Mouse (Mus musculus): ENCODE data around the gene 4933436I01Rik. TPM values are rescaled to one million over a fixed set of nuclear protein-coding genes. Genes with fewer than 3 reads are reported as not detected.

The 4933436I01Rik gene
- not detected in 2 replicates for polyA plus RNA-seq (2012; ENCODE audit: low replicate concordance)

GRCm38 (mm10) chrX:67921350-67921749 lies at the start of gene 4933436I01Rik:
TSS of gene 4933436I01Rik (minus strand) at chrX:67921450.

Other genes with a start within 250 kb of the 4933436I01Rik start
- gene Gm1140, start 227.9 kb downstream of the 4933436I01Rik start, polyA plus RNA-seq (2012; ENCODE audit: low replicate concordance), result not detected in 2 replicates
- not detected in 2 replicates for gene Gm14692, start 225.8 kb downstream of the 4933436I01Rik start, polyA plus RNA-seq (2012; ENCODE audit: low replicate concordance)